Mouse (Mus musculus): ENCODE measurements around the gene Slirp. TPM values are rescaled to one million over a fixed set of nuclear protein-coding genes. Genes with fewer than 3 reads are reported as not detected.
"Not testable (repeated sequence)": the region's sequence is repeated elsewhere in the genome, so short reads cannot be mapped to it uniquely, and the experiment has no call there.

The Slirp gene
- total RNA-seq, 2 experiments from 2014 or later = 139 to 146 TPM

GRCm38 (mm10) chr12:87426354-87427031 lies 17.2 kb upstream of the Slirp start:
- DNase-seq = no peak
- intact Hi-C loops (cut with DNase I) = no loop called here

DNA sequence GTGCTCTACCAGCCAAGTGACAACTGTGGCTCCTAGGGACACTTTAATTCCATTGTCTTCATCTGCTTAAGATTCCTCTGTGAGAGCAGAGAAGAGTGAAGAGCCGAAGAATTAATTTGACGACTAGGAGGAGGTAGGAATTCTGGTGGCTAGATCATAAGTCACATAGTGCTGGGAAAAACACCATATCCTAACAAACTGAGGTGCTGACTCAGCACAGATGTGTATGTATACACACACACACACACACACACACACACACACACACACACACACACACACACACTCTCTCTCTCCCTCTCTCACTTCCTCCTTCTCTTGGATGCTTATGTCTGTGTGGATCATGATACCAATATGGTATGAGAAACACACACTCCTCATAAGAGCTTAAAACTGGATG lies 15.4 kb upstream of the Slirp start:
- no peak for DNase-seq
- intact Hi-C loops (cut with DNase I) = no loop called here

DNA sequence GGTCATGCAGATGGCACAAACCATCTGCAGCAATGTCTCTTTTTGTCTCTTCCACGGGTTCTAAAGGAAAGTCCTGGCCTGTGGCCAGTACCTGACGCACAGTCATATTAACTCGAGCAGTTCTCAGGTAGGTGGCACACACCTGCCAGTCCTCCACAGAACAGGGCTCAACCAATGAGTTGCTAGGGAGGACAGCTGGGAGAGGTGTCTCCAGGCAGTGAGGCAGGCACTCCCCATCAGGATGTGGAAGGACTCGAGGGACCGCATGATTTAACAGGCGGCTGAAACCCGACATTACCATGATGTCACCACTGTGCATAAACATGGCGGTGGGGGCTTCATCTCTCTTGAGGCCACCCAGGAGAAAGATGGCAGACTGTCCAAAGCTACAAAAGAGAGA lies 14.8 kb upstream of the Slirp start:
- no peak for DNase-seq
- intact Hi-C loops (cut with DNase I) = no loop called here

DNA sequence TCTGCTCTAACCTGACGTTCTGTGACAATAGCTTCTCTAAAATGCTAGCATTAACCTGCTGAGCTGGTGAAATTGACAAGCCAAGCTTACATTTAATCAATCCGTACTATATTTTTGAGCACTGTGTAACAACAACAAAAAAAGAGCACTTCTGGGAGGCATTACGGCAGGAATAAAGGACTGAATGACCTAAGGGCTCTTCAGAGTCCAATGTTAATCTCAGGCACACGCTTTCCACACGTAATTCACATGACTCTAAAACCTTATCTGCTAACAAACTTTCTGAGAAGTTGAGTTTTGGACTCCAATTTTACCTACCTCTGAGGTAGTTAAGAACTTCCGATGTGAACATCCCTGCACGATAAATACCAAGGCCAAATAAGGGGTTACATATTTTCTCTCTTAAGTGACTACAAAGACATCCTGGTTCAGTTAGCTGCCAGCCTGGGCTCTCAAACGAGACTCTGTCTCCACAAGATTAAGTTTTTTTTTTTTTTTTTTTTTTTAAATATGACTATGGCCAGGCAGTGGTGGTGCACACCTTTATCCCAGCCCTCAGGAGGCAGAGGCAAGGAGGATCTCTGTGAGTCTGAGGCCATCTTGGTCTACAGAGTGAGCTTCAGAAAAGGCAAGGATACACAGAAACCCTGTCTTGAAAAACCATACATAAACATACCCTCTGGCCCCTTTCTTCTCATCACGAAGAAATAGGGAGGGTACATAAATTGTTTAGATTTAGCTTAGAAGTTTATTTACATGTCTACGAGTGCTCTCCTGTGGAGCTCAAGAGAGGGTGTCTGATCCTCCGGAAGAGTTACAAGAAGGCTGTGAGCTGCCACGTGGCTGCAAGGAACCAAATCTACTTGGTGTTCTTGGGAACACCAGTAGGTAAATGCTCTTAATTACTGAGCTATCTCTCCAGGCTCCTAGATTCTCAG lies 1.2 kb upstream of the Slirp start:
- intact Hi-C loops (cut with DNase I) = no loop called here
- DNase-seq = no peak

GRCm38 (mm10) chr12:87443115-87443699 lies 489 bp upstream of the Slirp start:
- DNase-seq = no peak
- intact Hi-C loops (cut with DNase I) = no loop called here

DNA sequence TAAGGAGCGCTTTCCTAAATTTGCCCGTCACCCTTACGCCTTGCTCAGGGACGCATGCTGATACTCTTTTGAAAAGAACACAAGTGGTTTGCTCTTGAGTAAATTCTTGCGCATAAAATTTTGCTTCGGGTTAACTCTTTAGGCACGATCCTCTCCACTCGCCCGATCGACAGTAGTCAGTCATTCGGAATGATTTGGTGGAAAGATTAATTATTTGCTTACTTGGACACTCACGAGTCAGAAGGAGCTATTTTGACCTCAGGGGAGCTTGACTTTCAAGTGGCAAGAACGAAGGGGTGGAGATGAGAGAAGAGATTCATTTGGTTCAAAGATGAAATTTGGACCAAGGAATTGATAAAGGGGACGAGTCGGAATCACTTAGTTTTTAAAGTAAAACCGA lies 515 bp downstream of the Slirp start:
- DNase-seq = no peak
- intact Hi-C loops (cut with DNase I) = no loop called here

DNA sequence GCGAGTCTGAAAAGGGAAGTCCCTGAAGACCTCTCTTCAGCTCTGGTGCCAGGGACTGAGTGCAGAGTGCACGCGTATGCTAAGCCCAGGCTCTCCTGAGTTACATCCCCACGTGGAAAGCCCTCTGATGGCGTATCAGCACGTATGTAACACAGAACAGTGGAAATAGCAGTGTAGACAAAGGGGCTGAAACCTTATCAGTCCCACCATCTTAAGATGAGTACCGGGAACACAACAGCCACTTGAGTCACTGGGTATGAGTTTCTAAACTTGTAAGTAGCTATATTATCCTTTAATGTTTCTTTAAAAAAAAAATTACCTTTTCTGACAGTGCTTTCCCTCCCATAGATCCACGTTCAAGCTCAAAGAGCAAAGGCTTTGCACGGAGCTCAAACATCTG lies 5.8 kb downstream of the Slirp start:
- no peak for DNase-seq
- intact Hi-C loops (cut with DNase I) = no loop called here

DNA sequence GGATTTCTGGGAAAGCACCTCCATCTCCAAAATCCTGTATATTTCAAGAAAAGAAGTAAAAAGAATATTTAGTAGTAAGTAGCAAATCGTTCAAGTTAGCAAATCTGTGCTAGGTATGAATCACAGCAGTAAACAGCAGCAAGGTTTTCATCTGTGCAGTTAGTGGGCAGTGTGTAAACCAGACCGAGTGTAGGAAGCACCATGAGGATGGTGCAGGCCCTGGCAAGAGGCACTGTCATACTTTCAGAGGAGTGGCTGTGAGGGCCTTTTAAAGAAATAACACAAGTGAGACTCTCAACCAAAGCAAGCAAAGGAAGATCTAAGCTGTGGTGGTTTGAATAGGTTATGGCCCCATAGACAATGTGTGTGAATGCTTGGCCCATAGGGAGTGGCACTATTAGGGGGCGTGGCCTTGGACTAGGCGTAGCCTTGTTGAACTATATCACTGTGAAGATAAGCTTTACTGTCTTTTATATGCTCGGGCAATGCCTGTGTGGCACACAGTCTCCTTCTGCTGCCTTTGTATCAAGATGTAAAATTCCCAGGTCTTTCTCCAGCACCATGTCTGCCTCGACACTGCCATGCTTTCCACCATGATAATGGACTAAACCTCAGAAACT lies 21.1 kb downstream of the Slirp start:
- intact Hi-C loops (cut with DNase I) = no loop called here
- no peak for DNase-seq

GRCm38 (mm10) chr12:87470263-87471136 lies 26.8 kb downstream of the Slirp start:
- intact Hi-C loops (cut with DNase I) = no loop called here
- no peak for DNase-seq

DNA sequence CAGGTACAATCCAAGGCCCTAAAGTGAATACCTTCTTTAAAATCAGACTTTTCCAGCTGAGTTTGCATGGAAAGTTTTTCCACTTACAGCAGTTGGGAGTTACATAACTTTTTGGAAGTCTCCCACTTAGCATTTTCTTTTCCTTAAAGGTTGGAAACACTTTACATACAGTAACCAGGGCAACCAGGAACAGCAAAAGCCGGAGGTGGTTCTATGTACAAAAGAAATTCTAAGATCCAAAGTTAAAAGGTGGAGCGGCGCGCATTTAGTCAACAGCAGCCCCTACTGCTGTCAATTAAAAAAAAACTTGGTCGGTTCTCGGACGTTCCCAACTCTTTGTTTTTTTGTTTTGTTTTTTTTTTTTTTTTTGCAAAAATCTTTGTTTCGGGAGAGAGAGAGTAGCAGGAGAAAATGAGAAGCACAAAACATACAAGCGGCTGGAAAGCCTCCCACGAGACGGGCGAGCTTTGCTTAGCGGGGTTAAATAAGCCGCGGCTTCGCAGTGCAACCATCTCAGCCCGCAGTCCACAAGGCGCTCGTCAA lies 27.8 kb downstream of the Slirp start:
- intact Hi-C loops (cut with DNase I) = no loop called here
- no peak for DNase-seq

DNA sequence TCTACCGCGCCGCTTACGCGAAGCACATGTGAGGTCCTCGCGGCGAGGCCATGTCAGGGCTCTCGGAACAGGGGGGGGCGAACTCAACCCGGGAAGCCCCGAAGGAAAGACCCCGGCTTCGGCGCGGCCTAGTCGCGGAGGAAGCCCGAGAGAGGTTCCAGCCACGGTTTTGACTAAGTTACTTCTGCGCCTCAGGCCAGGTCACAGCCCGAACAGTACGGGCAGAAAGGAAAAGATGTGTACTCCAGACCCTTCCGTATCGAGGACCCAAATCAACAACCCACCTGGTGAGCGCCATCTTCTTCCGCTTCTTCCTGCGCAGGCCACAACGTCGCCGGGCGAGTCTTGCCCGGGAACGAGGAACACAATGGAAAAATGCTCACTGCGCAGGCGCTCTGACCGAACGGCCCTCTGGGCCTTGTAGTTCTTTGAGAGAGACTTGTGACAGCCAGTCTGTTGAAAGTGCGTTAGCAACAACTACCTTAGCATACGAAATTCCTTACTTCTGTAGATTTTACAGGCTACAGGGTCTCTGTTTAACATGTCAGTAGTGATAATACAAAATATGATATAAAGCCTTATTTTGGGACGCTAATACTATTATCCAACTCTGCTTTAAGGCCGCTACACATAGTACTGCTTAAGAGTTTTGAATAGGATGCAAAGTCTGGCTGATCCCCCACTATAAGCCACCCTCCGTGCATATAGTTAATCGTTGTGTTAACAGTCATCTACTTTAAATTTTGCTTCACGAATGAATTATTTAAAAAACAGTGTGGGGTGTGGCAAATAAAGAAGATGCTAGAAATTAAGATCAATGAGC lies 28.5 kb downstream of the Slirp start, which contains the start of gene Snw1:
Snw1 (minus strand) TSS at position 311 of the 823 bp plus-strand sequence.
- peak; percentile 92 for DNase-seq
- intact Hi-C loops (cut with DNase I) = no loop called here

- no peak for DNase-seq
- intact Hi-C loops (cut with DNase I) = no loop called here
These were observed 31.1 kb downstream of the Slirp start for GRCm38 (mm10) chr12:87474756-87475155.

- DNase-seq; intact Hi-C loops (cut with DNase I): not testable (repeated sequence)
These were observed 38.8 kb downstream of the Slirp start for GRCm38 (mm10) chr12:87482482-87482881.

- intact Hi-C loops (cut with DNase I); DNase-seq: not testable (repeated sequence)
These were observed 45.0 kb downstream of the Slirp start for GRCm38 (mm10) chr12:87488683-87489082.

DNA sequence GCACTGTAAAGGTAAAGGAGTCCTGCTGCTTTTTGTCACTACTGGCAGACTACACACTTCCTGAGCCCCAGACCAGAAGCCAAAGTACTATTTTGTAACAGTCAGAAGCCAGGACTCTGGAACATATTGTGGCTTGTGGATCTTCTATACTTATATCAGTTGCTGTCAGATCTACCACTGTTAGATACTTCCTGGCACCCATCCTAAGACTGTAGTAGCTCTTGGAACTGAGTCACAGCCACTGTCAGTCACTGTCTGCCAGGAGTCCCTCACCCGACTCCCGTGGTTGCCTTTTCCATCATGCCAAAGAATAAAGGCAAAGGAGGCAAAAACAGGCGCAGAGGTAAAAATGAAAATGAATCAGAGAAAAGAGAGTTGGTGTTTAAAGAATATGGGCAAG lies 50.7 kb downstream of the Slirp start, which contains the start of gene Gm5788:
Gm5788 (plus strand) TSS at position 301 of the 400 bp plus-strand sequence.
- DNase-seq; intact Hi-C loops (cut with DNase I): not testable (repeated sequence)
